Mouse (Mus musculus) brain, embryonic 14.5 days (tissue): ENCODE measurements around the gene Amdhd2.

Source experiments
- CTCF ChIP-seq: fragments of 200-500 bp; IDR thresholded peaks from 2 replicates; pipeline ENCODE4 v1.5.1; 2012; ENCODE audit warnings: inconsistent platforms, mild to moderate bottlenecking, moderate library complexity, borderline replicate concordance; ENCODE audit not compliant: insufficient read depth, insufficient read length; ENCODE audit errors: extremely low read depth
- POLR2A ChIP-seq: fragments of 200-500 bp; IDR thresholded peaks from 2 replicates; pipeline ENCODE4 v1.6.1; 2012; ENCODE audit warnings: mild to moderate bottlenecking, inconsistent platforms, borderline replicate concordance; ENCODE audit not compliant: poor library complexity, insufficient read depth, insufficient read length, severe bottlenecking; ENCODE audit errors: extremely low read depth

GRCm38 (mm10) chr17:24201092-24201491 lies 37.5 kb upstream of the Amdhd2 start:
- TF ChIP-seq CTCF (no peak), POLR2A (no peak)
